Mouse (Mus musculus): ENCODE measurements around the gene Atg10. TPM values are rescaled to one million over a fixed set of nuclear protein-coding genes. Genes with fewer than 3 reads are reported as not detected.

The Atg10 gene
- polyA plus RNA-seq, 1 experiment from 2014 or later: 17.3 TPM

GRCm38 (mm10) chr13:91090861-91091730 lies 132.7 kb downstream of the Atg10 start:
- H3K27me3 ChIP-seq (ENCODE audit: control insufficient read depth, insufficient read depth, low read length): no peaks in the 10 kb centered on the region
- no peak overlapping the region for H3K4me2 ChIP-seq (replicated peaks; ENCODE audit: low read depth, low read length)
- H3K4me3 ChIP-seq (ENCODE audit: low read depth, low read length): no peak overlapping the region
- ATAC-seq (ENCODE audit: low FRiP score) (no peak), DNase-seq (ENCODE audit: low spot score) (no peak)
- WGBS: 85% methylated on average over 4 of the region's 4 CpGs
- H3K4me1 ChIP-seq (replicated peaks; ENCODE audit: control insufficient read depth, insufficient read depth, low read length): no peaks in the 10 kb centered on the region
- H3K27ac ChIP-seq (ENCODE audit: low read depth, low read length): no peak overlapping the region
- no peaks in the 10 kb centered on the region for H3K9me3 ChIP-seq (ENCODE audit: control insufficient read depth, low read length)
- no peak overlapping the region for H3K9ac ChIP-seq (ENCODE audit: low read depth, low read length)
- no peaks in the 10 kb centered on the region for H3K36me3 ChIP-seq (ENCODE audit: control insufficient read depth, insufficient read depth, low read length)

- H3K4me3 ChIP-seq (ENCODE audit: low read depth, low read length): no peak overlapping the region
- no peaks in the 10 kb centered on the region for H3K4me1 ChIP-seq (replicated peaks; ENCODE audit: control insufficient read depth, insufficient read depth, low read length)
- H3K27ac ChIP-seq (ENCODE audit: low read depth, low read length): no peak overlapping the region
- H3K27me3 ChIP-seq (ENCODE audit: control insufficient read depth, insufficient read depth, low read length): no peaks in the 10 kb centered on the region
- H3K36me3 ChIP-seq (ENCODE audit: control insufficient read depth, insufficient read depth, low read length): no peaks in the 10 kb centered on the region
- 89% methylated on average over 12 of the region's 12 CpGs for WGBS
- no peak overlapping the region for H3K9ac ChIP-seq (ENCODE audit: low read depth, low read length)
- DNase-seq (ENCODE audit: low spot score): no peak
- no peaks in the 10 kb centered on the region for H3K9me3 ChIP-seq (ENCODE audit: control insufficient read depth, low read length)
- no peak for ATAC-seq (ENCODE audit: low FRiP score)
- no peak overlapping the region for H3K4me2 ChIP-seq (replicated peaks; ENCODE audit: low read depth, low read length)
These were observed 137.3 kb downstream of the Atg10 start for GRCm38 (mm10) chr13:91086361-91086900.

GRCm38 (mm10) chr13:91072351-91072750 lies 151.4 kb downstream of the Atg10 start:
- no peak overlapping the region for H3K9ac ChIP-seq (ENCODE audit: low read depth, low read length)
- no peaks in the 10 kb centered on the region for H3K4me1 ChIP-seq (replicated peaks; ENCODE audit: control insufficient read depth, insufficient read depth, low read length)
- DNase-seq (ENCODE audit: low spot score) (no peak), ATAC-seq (ENCODE audit: low FRiP score) (no peak)
- no peaks in the 10 kb centered on the region for H3K36me3 ChIP-seq (ENCODE audit: control insufficient read depth, insufficient read depth, low read length)
- H3K4me2 ChIP-seq (replicated peaks; ENCODE audit: low read depth, low read length): no peak overlapping the region
- no peak overlapping the region for H3K4me3 ChIP-seq (ENCODE audit: low read depth, low read length)
- no peaks in the 10 kb centered on the region for H3K27me3 ChIP-seq (ENCODE audit: control insufficient read depth, insufficient read depth, low read length)
- H3K27ac ChIP-seq (ENCODE audit: low read depth, low read length): no peak overlapping the region
- no peaks in the 10 kb centered on the region for H3K9me3 ChIP-seq (ENCODE audit: control insufficient read depth, low read length)
- 95% methylated on average over 2 of the region's 2 CpGs for WGBS

GRCm38 (mm10) chr13:91060871-91061270 lies 162.9 kb downstream of the Atg10 start:
- Histone ChIP-seq H3K4me3 (ENCODE audit: low read depth, low read length) (no peak overlapping the region), H3K36me3 (ENCODE audit: control insufficient read depth, insufficient read depth, low read length) (no peaks in the 10 kb centered on the region), H3K27ac (ENCODE audit: low read depth, low read length) (no peak overlapping the region), H3K9ac (ENCODE audit: low read depth, low read length) (no peak overlapping the region), H3K4me2 (replicated peaks; ENCODE audit: low read depth, low read length) (no peak overlapping the region), H3K4me1 (replicated peaks; ENCODE audit: control insufficient read depth, insufficient read depth, low read length) (no peaks in the 10 kb centered on the region), H3K27me3 (ENCODE audit: control insufficient read depth, insufficient read depth, low read length) (no peaks in the 10 kb centered on the region), H3K9me3 (ENCODE audit: control insufficient read depth, low read length) (no peaks in the 10 kb centered on the region)
- no peak for ATAC-seq (ENCODE audit: low FRiP score)
- no peak for DNase-seq (ENCODE audit: low spot score)
- 91% methylated on average over 5 of the region's 5 CpGs for WGBS

GRCm38 (mm10) chr13:91048171-91048570 lies 175.6 kb downstream of the Atg10 start:
- 88% methylated on average over 4 of the region's 4 CpGs for WGBS
- H3K36me3 ChIP-seq (ENCODE audit: control insufficient read depth, insufficient read depth, low read length): no peaks in the 10 kb centered on the region
- H3K9ac ChIP-seq (ENCODE audit: low read depth, low read length): no peak overlapping the region
- H3K4me1 ChIP-seq (replicated peaks; ENCODE audit: control insufficient read depth, insufficient read depth, low read length): no peaks in the 10 kb centered on the region
- no peak overlapping the region for H3K4me3 ChIP-seq (ENCODE audit: low read depth, low read length)
- H3K4me2 ChIP-seq (replicated peaks; ENCODE audit: low read depth, low read length): no peak overlapping the region
- H3K27ac ChIP-seq (ENCODE audit: low read depth, low read length): no peak overlapping the region
- no peak for ATAC-seq (ENCODE audit: low FRiP score)
- H3K9me3 ChIP-seq (ENCODE audit: control insufficient read depth, low read length): no peaks in the 10 kb centered on the region
- no peak for DNase-seq (ENCODE audit: low spot score)
- H3K27me3 ChIP-seq (ENCODE audit: control insufficient read depth, insufficient read depth, low read length): no peaks in the 10 kb centered on the region

GRCm38 (mm10) chr13:91046851-91047250 lies 176.9 kb downstream of the Atg10 start:
- no peak overlapping the region for H3K27ac ChIP-seq (ENCODE audit: low read depth, low read length)
- no peaks in the 10 kb centered on the region for H3K36me3 ChIP-seq (ENCODE audit: control insufficient read depth, insufficient read depth, low read length)
- no peaks in the 10 kb centered on the region for H3K27me3 ChIP-seq (ENCODE audit: control insufficient read depth, insufficient read depth, low read length)
- no peak overlapping the region for H3K4me3 ChIP-seq (ENCODE audit: low read depth, low read length)
- WGBS: 91% methylated on average over 5 of the region's 5 CpGs
- ATAC-seq (ENCODE audit: low FRiP score) (no peak), DNase-seq (ENCODE audit: low spot score) (no peak)
- no peaks in the 10 kb centered on the region for H3K9me3 ChIP-seq (ENCODE audit: control insufficient read depth, low read length)
- H3K4me1 ChIP-seq (replicated peaks; ENCODE audit: control insufficient read depth, insufficient read depth, low read length): no peaks in the 10 kb centered on the region
- H3K4me2 ChIP-seq (replicated peaks; ENCODE audit: low read depth, low read length): no peak overlapping the region
- no peak overlapping the region for H3K9ac ChIP-seq (ENCODE audit: low read depth, low read length)

GRCm38 (mm10) chr13:91041236-91041635 lies 182.5 kb downstream of the Atg10 start:
- Histone ChIP-seq H3K4me1 (replicated peaks; ENCODE audit: control insufficient read depth, insufficient read depth, low read length) (no peaks in the 10 kb centered on the region), H3K9ac (ENCODE audit: low read depth, low read length) (no peak overlapping the region), H3K9me3 (ENCODE audit: control insufficient read depth, low read length) (no peaks in the 10 kb centered on the region), H3K4me3 (ENCODE audit: low read depth, low read length) (no peak overlapping the region), H3K27me3 (ENCODE audit: control insufficient read depth, insufficient read depth, low read length) (no peaks in the 10 kb centered on the region), H3K36me3 (ENCODE audit: control insufficient read depth, insufficient read depth, low read length) (no peaks in the 10 kb centered on the region), H3K4me2 (replicated peaks; ENCODE audit: low read depth, low read length) (no peak overlapping the region), H3K27ac (ENCODE audit: low read depth, low read length) (no peak overlapping the region)
- ATAC-seq (ENCODE audit: low FRiP score): no peak
- 86% methylated on average over 1 of the region's 1 CpGs for WGBS
- no peak for DNase-seq (ENCODE audit: low spot score)

- ATAC-seq (ENCODE audit: low FRiP score): no peak
- Histone ChIP-seq H3K4me3 (ENCODE audit: low read depth, low read length) (no peak overlapping the region), H3K9ac (ENCODE audit: low read depth, low read length) (no peak overlapping the region)
These were observed 183.3 kb downstream of the Atg10 start for GRCm38 (mm10) chr13:91040421-91040820.

More at GRCm38 (mm10) chr13:91040421-91040820, 183.3 kb downstream of the Atg10 start:
- H3K27ac ChIP-seq (ENCODE audit: low read depth, low read length): no peak overlapping the region
- H3K9me3 ChIP-seq (ENCODE audit: control insufficient read depth, low read length): no peaks in the 10 kb centered on the region
- no peaks in the 10 kb centered on the region for H3K4me1 ChIP-seq (replicated peaks; ENCODE audit: control insufficient read depth, insufficient read depth, low read length)
- H3K4me2 ChIP-seq (replicated peaks; ENCODE audit: low read depth, low read length): no peak overlapping the region
- H3K27me3 ChIP-seq (ENCODE audit: control insufficient read depth, insufficient read depth, low read length): no peaks in the 10 kb centered on the region
- no peaks in the 10 kb centered on the region for H3K36me3 ChIP-seq (ENCODE audit: control insufficient read depth, insufficient read depth, low read length)
- no peak for DNase-seq (ENCODE audit: low spot score)
